Comparison of ENCODE assay signal across 8 mouse cellular contexts in the genomic region with DNA sequence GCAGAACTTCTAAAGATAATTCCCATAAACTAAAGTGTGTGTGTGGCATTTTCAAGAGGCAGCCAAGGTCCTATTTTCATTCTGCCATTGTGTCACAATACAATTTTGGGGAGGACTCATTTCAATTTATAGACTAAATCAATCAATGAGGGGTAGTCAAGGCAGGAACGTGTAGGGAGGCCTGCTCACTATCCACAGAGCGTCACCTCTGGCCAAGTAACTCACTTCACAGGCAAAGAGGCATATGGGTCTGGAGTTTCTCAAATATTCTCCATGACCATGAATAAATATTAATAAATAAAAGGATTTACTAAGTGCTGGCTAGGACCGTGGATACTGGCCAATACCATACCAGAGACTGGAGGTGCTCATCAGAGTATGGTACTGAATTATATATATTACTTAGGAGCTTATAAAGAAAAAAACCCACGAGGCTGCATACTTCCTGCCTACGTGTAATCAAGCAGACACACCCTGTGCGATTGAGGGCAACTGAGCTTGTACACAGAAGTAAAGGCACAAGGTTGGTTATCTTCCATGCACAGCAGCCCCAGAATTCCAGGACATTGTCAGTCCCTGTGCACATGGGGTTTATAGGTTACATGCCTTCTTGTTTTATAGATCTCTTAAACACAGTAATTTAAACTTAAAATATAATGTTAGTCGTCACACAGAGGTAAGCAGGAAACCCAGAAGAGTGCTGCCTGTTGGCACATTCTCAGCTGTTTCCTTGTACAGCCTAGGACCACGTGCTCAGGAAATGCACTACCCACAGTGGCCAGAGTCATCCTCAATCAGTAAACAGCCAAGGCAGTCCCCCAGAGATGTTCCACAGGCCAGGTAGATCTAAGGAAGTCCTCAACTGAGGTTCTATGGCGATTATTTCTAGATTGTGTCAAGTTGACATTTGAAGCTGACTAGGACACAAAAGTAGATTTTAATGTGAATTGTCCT.
DNase-seq lines count a peak whose midpoint lies in the region; ATAC-seq and TF ChIP-seq lines count a peak whose summit lies in the region.
"Had no signal": no experiment of that assay in that cellular context is flagged by ENCODE, and none has a peak within 500 bp of the region (broad histone marks: within the 10 kb centered on the region; RNA-seq: fewer than 3 reads in every experiment).

No protein-coding gene starts in this region.

- no peaks in the 10 kb centered on the region for H3K27me3 ChIP-seq in G1E (ENCODE audit: insufficient read depth, low read length)
- no peaks in the 10 kb centered on the region for H3K27me3 ChIP-seq in midbrain, embryonic 16.5 days (ENCODE audit: control insufficient read depth, insufficient read depth, low read depth, low read length)

- 91% methylated on average over 9 of the region's 9 CpGs for WGBS in midbrain, embryonic 16.5 days

- no peak overlapping the region for H3K27ac ChIP-seq in midbrain, embryonic 16.5 days (ENCODE audit: low read length)

- peaks cover 42% of the 10 kb centered on the region for H3K4me1 ChIP-seq in G1E (ENCODE audit: insufficient read depth, low read depth, low read length)
- H3K4me1 ChIP-seq in midbrain, embryonic 16.5 days (ENCODE audit: control insufficient read depth, insufficient read depth, low read length): peaks cover 5% of the 10 kb centered on the region; the same call in 1 of the 2 replicates

- no peak overlapping the region for H3K9ac ChIP-seq in midbrain, embryonic 16.5 days (ENCODE audit: low read depth, low read length)

- no peaks in the 10 kb centered on the region for H3K9me3 ChIP-seq in G1E (replicated peaks)
- no peaks in the 10 kb centered on the region for H3K9me3 ChIP-seq in midbrain, embryonic 16.5 days (replicated peaks; ENCODE audit: control insufficient read depth, low read length, poor library complexity, severe bottlenecking)

- no peak overlapping the region; the same call in 1 of the 2 replicates for H3K4me3 ChIP-seq in G1E (ENCODE audit: low read depth, low read length)
- no peak overlapping the region for H3K4me3 ChIP-seq in midbrain, embryonic 16.5 days (ENCODE audit: low read depth, low read length)
- H3K4me3 ChIP-seq: myocyte had no signal

- no peak for TF ChIP-seq CTCF in G1E (IDR thresholded peaks at IDR 0.05; ENCODE audit: low read depth, low read length)

- no peak overlapping the region for H3K4me2 ChIP-seq in midbrain, embryonic 16.5 days (ENCODE audit: low read length)

- peaks cover 50% of the 10 kb centered on the region for H3K36me3 ChIP-seq in G1E (replicated peaks)
- no peaks in the 10 kb centered on the region; the same call in 1 of the 2 replicates for H3K36me3 ChIP-seq in midbrain, embryonic 16.5 days (ENCODE audit: control insufficient read depth, insufficient read depth, low read length)

- peak; percentile 89 for ATAC-seq in G1E (ENCODE audit: extremely low read depth, insufficient number of reproducible peaks, low FRiP score, poor library complexity, severe bottlenecking)
- no peak for ATAC-seq in midbrain, embryonic 16.5 days

- DNase-seq in B cell, adult 2 months: peak; percentile 16 to 25
- DNase-seq in G1E (ENCODE audit: low spot score) (peak; percentile 76), liver (peak; percentile 85)
- peak; percentile 6 to 10 for DNase-seq in spleen, adult 18-20 months
- no peak for DNase-seq in kidney, adult 18-20 months
- no peak for DNase-seq in embryo, embryonic 9.5 days (ENCODE audit: extremely low spot score)

Comparison
In these comparisons a context has a peak if more than half of its experiments do, and no peak if none do; other contexts are left out.
1. DNase-seq: peak in B cell, adult 2 months (2 of 2), G1E (single experiment), liver (single experiment) and spleen, adult 18-20 months (2 of 2); none in kidney, adult 18-20 months (single experiment) and embryo, embryonic 9.5 days (single experiment).